Mouse (Mus musculus): ENCODE results near the gene Leprot.

DNA sequence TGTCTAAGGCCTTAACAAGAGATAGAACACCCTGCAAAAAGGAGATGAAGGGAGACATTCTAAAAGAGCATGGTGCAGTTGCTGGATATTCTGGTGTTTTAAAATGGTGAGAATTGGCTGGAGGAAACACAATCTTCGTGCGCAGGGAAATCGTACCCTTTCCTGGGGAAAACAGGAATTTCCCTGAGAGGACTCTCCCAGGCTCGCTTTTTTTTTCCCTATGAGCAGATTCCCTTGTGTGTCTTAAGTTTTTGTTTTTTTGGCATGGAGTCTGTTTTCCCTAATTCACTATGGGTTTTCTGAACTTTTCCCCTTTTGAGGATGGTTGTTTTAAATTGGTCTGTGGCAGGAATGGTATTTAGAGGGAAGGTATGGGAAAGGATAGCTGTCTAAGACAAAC lies 41.7 kb downstream of the Leprot start:
- TF ChIP-seq POLR2A (IDR thresholded peaks at IDR 0.05; ENCODE audit: borderline replicate concordance, control insufficient read depth, low read depth, low read length) (no peak), CTCF (IDR thresholded peaks at IDR 0.05; ENCODE audit: control insufficient read depth, insufficient read depth, low read length) (no peak)

All from bone marrow, adult 2 months (tissue).